Mouse (Mus musculus) bone marrow macrophage, adult 2 months (primary cell): ENCODE measurements at regions not wholly inside any gene's neighbourhood (a gene's known extent, or its start where the extent isn't known, plus 50 kb on each side); places are given as distances from the start of the nearest gene placed in this dataset.

Source experiments
- CTCF ChIP-seq: IDR thresholded peaks from 2 replicates; pipeline ENCODE4 v1.5.1; 2012; ENCODE audit warnings: low read depth, mild to moderate bottlenecking, low read length, moderate library complexity
- POLR2A ChIP-seq: IDR thresholded peaks from 2 replicates; pipeline ENCODE4 v1.6.1; 2012; ENCODE audit warnings: mild to moderate bottlenecking, low read depth, low read length, borderline replicate concordance

- no peak for TF ChIP-seq POLR2A
- TF ChIP-seq CTCF = no peak
Observed at GRCm38 (mm10) chr16:73217555-73217954, 909.4 kb downstream of the Robo1 start.
